Mouse (Mus musculus): ENCODE results near the gene 2310007B03Rik. TPM values are rescaled to one million over a fixed set of nuclear protein-coding genes. Genes with fewer than 3 reads are reported as not detected.

The 2310007B03Rik gene
- polyA plus RNA-seq, 1 experiment from 2014 or later, result 0.33 TPM

GRCm38 (mm10) chr1:93161921-93162320, 1.2 kb upstream of the 2310007B03Rik start:
- Histone ChIP-seq H3K27me3 (ENCODE audit: control insufficient read depth, insufficient read depth, low read length) (no peaks in the 10 kb centered on the region), H3K36me3 (replicated peaks; ENCODE audit: control insufficient read depth, insufficient read depth) (no peaks in the 10 kb centered on the region), H3K4me3 (replicated peaks; ENCODE audit: low read length) (no peak overlapping the region), H3K9ac (no peak overlapping the region), H3K4me1 (replicated peaks; ENCODE audit: control insufficient read depth, insufficient read depth, low read length) (no peaks in the 10 kb centered on the region), H3K4me2 (replicated peaks) (no peak overlapping the region), H3K27ac (no peak overlapping the region), H3K9me3 (ENCODE audit: control insufficient read depth, low read length) (no peaks in the 10 kb centered on the region)
- ATAC-seq (ENCODE audit: low FRiP score), result no peak
- DNase-seq (ENCODE audit: low spot score), result no peak
- 79% methylated on average over 10 of the region's 10 CpGs for WGBS

DNA sequence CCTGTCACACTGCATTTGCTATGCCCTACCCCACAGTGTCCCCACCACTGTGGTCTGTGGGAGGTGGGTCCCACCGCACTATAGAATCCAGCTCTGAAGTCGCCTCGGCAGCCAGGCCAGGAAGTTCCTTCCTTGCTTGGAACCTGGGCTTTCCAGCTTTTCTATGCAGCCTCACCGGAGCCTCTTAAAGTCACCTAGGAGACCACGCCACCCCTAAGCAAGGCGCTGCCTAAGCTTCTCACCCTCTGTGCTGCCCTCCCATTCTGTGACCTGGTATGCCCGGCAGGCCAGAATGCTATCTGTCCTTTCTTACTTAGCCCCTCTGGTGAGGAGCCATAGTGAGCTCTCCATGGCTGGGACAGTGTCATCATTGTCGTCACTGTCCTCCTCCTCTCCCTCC, 602 bp upstream of the 2310007B03Rik start:
- DNase-seq (ENCODE audit: low spot score), result no peak
- Histone ChIP-seq H3K4me1 (replicated peaks; ENCODE audit: control insufficient read depth, insufficient read depth, low read length) (no peaks in the 10 kb centered on the region), H3K27me3 (ENCODE audit: control insufficient read depth, insufficient read depth, low read length) (no peaks in the 10 kb centered on the region), H3K36me3 (replicated peaks; ENCODE audit: control insufficient read depth, insufficient read depth) (no peaks in the 10 kb centered on the region), H3K27ac (no peak overlapping the region), H3K9me3 (ENCODE audit: control insufficient read depth, low read length) (no peaks in the 10 kb centered on the region), H3K9ac (no peak overlapping the region), H3K4me2 (replicated peaks) (no peak overlapping the region), H3K4me3 (replicated peaks; ENCODE audit: low read length) (no peak overlapping the region)
- no peak for ATAC-seq (ENCODE audit: low FRiP score)
- WGBS, result 69% methylated on average over 8 of the region's 8 CpGs

GRCm38 (mm10) chr1:93159566-93160500, 915 bp downstream of the 2310007B03Rik start:
- no peak for ATAC-seq (ENCODE audit: low FRiP score)
- H3K27me3 ChIP-seq (ENCODE audit: control insufficient read depth, insufficient read depth, low read length), result no peaks in the 10 kb centered on the region
- 88% methylated on average over 21 of the region's 21 CpGs for WGBS

DNA sequence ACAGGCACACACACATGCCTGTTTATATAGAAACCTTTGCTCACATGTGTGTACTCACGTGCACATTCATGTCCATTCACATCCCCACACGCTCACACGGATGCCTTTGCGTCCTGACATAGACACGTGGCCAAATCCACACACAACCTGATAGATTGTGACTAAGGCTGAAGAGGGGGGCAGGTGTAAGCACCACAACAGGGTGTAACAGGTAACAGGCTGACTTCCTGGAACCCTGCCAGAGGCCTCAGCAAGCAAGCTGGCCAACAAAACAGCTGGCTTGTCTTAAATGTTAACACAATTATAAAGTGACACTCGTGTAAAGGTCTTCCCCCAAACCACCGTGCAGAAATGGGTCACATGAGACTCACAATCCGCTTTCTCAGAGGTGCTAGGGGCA, 1.8 kb downstream of the 2310007B03Rik start:
- H3K27me3 ChIP-seq (ENCODE audit: control insufficient read depth, insufficient read depth, low read length), result no peaks in the 10 kb centered on the region
- no peak overlapping the region for H3K4me3 ChIP-seq (replicated peaks; ENCODE audit: low read length)
- no peak overlapping the region for H3K9ac ChIP-seq
- ATAC-seq (ENCODE audit: low FRiP score), result no peak
- no peaks in the 10 kb centered on the region for H3K4me1 ChIP-seq (replicated peaks; ENCODE audit: control insufficient read depth, insufficient read depth, low read length)
- WGBS, result 87% methylated on average over 8 of the region's 8 CpGs
- H3K27ac ChIP-seq, result no peak overlapping the region
- no peaks in the 10 kb centered on the region for H3K9me3 ChIP-seq (ENCODE audit: control insufficient read depth, low read length)
- DNase-seq (ENCODE audit: low spot score), result no peak
- H3K36me3 ChIP-seq (replicated peaks; ENCODE audit: control insufficient read depth, insufficient read depth), result no peaks in the 10 kb centered on the region
- no peak overlapping the region for H3K4me2 ChIP-seq (replicated peaks)

More at GRCm38 (mm10) chr1:93159566-93160500, 915 bp downstream of the 2310007B03Rik start:
- Histone ChIP-seq H3K4me3 (replicated peaks; ENCODE audit: low read length) (no peak overlapping the region), H3K4me1 (replicated peaks; ENCODE audit: control insufficient read depth, insufficient read depth, low read length) (no peaks in the 10 kb centered on the region), H3K9me3 (ENCODE audit: control insufficient read depth, low read length) (no peaks in the 10 kb centered on the region), H3K36me3 (replicated peaks; ENCODE audit: control insufficient read depth, insufficient read depth) (no peaks in the 10 kb centered on the region), H3K9ac (no peak overlapping the region), H3K27ac (no peak overlapping the region), H3K4me2 (replicated peaks) (no peak overlapping the region)
- DNase-seq (ENCODE audit: low spot score), result no peak

DNA sequence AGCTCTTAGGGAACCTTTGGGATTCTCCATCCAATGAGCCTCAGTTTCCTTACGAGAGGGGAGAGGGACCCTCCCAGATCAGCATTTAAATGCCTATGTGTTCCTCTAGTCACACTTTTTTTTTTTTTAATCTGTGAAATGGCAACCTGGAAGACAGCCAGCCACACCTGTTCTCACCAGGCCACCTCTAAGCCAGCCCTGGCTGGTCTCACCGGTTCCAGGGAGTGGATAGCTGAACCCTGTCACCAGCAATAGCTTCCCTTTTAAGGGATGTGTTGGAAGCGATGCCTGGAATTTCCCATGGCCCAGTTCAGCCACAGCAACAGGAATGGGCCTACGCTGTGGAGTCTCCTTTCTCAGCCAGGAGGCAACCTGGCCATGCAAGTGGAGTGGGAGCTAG, 3.2 kb downstream of the 2310007B03Rik start:
- 83% methylated on average over 4 of the region's 4 CpGs for WGBS
- Histone ChIP-seq H3K27me3 (ENCODE audit: control insufficient read depth, insufficient read depth, low read length) (no peaks in the 10 kb centered on the region), H3K4me1 (replicated peaks; ENCODE audit: control insufficient read depth, insufficient read depth, low read length) (no peaks in the 10 kb centered on the region)

DNA sequence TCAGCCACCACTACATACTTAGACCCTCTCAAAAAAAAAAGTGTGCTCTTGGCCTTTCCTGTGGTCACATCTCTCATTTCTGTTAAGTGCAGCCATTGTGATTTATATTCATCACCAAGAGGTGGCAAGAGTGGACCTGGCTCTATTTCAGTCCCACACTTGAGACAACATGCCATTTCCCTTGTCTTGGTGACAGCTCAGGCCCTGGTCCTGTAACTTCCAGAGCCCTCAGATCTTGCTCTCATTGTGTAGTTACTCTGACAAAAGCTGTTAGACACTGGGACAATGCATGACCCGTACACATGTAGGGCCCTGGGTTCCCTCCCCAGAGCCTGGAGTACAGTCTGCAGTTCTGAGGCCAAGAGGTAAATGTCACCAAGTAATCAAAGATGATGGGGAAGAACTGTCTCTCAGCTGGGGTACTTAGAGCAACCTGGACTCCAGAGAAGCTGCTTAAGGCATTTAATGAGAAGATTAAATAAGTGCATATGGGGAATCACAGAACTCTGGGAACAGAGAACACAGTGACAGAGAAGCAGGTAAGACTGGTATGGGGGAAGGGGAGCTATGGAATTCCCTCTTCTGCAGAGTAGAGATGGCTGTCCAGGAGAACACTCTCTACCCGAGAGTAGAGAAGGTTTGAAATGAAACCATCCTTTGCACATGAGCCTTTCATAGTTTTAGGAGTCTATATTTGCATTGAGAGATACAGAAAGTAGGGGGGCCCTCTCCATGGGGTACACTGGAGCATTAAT, 9.7 kb downstream of the 2310007B03Rik start:
- Histone ChIP-seq H3K9me3 (ENCODE audit: control insufficient read depth, low read length) (no peaks in the 10 kb centered on the region), H3K27ac (no peak overlapping the region), H3K4me3 (replicated peaks; ENCODE audit: low read length) (no peak overlapping the region), H3K27me3 (ENCODE audit: control insufficient read depth, insufficient read depth, low read length) (no peaks in the 10 kb centered on the region), H3K9ac (no peak overlapping the region), H3K4me2 (replicated peaks) (no peak overlapping the region), H3K36me3 (replicated peaks; ENCODE audit: control insufficient read depth, insufficient read depth) (no peaks in the 10 kb centered on the region), H3K4me1 (replicated peaks; ENCODE audit: control insufficient read depth, insufficient read depth, low read length) (no peaks in the 10 kb centered on the region)
- ATAC-seq (ENCODE audit: low FRiP score) (no peak), DNase-seq (ENCODE audit: low spot score) (no peak)
- 77% methylated on average over 2 of the region's 2 CpGs for WGBS

More for the DNA sequence above, 3.2 kb downstream of the 2310007B03Rik start:
- DNase-seq (ENCODE audit: low spot score), result no peak
- Histone ChIP-seq H3K36me3 (replicated peaks; ENCODE audit: control insufficient read depth, insufficient read depth) (no peaks in the 10 kb centered on the region), H3K9me3 (ENCODE audit: control insufficient read depth, low read length) (no peaks in the 10 kb centered on the region), H3K9ac (no peak overlapping the region), H3K27ac (no peak overlapping the region), H3K4me3 (replicated peaks; ENCODE audit: low read length) (no peak overlapping the region), H3K4me2 (replicated peaks) (no peak overlapping the region)
- ATAC-seq (ENCODE audit: low FRiP score), result no peak

DNA sequence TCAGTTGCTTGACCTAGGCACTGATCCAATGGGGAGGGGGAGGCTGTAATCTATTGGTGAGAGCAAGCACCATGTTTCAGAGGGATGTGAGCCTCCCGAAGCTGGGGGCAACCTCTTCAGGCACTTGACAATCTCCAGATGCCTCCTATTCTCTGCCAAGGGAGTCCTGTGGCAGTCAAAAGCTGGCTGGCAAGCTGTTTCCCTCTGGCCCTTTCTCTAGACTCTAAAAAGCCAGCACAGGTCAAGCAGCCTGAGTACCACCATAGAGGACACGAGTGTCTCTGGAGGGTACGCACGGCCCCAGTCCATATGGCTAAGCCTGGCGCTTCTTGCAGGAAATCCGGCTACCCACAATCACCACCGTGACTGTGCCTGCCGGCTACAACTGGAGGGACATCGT, 16.6 kb downstream of the 2310007B03Rik start:
- Histone ChIP-seq H3K4me2 (replicated peaks) (no peak overlapping the region), H3K27ac (no peak overlapping the region), H3K9ac (no peak overlapping the region), H3K4me3 (replicated peaks; ENCODE audit: low read length) (no peak overlapping the region), H3K9me3 (ENCODE audit: control insufficient read depth, low read length) (no peaks in the 10 kb centered on the region), H3K36me3 (replicated peaks; ENCODE audit: control insufficient read depth, insufficient read depth) (no peaks in the 10 kb centered on the region), H3K4me1 (replicated peaks; ENCODE audit: control insufficient read depth, insufficient read depth, low read length) (no peaks in the 10 kb centered on the region), H3K27me3 (ENCODE audit: control insufficient read depth, insufficient read depth, low read length) (no peaks in the 10 kb centered on the region)
- WGBS, result 64% methylated on average over 9 of the region's 9 CpGs
- DNase-seq (ENCODE audit: low spot score) (no peak), ATAC-seq (ENCODE audit: low FRiP score) (no peak)

- H3K4me3 ChIP-seq (replicated peaks; ENCODE audit: low read length), result no peak overlapping the region
- no peak overlapping the region for H3K4me2 ChIP-seq (replicated peaks)
- H3K9me3 ChIP-seq (ENCODE audit: control insufficient read depth, low read length), result no peaks in the 10 kb centered on the region
- 100% methylated on average over 1 of the region's 1 CpGs for WGBS
- DNase-seq (ENCODE audit: low spot score), result no peak
- ATAC-seq (ENCODE audit: low FRiP score), result no peak
- no peak overlapping the region for H3K27ac ChIP-seq
- no peaks in the 10 kb centered on the region for H3K36me3 ChIP-seq (replicated peaks; ENCODE audit: control insufficient read depth, insufficient read depth)
- no peak overlapping the region for H3K9ac ChIP-seq
- H3K4me1 ChIP-seq (replicated peaks; ENCODE audit: control insufficient read depth, insufficient read depth, low read length), result no peaks in the 10 kb centered on the region
- H3K27me3 ChIP-seq (ENCODE audit: control insufficient read depth, insufficient read depth, low read length), result no peaks in the 10 kb centered on the region
Observed at GRCm38 (mm10) chr1:93142871-93143270, 17.9 kb downstream of the 2310007B03Rik start.

DNA sequence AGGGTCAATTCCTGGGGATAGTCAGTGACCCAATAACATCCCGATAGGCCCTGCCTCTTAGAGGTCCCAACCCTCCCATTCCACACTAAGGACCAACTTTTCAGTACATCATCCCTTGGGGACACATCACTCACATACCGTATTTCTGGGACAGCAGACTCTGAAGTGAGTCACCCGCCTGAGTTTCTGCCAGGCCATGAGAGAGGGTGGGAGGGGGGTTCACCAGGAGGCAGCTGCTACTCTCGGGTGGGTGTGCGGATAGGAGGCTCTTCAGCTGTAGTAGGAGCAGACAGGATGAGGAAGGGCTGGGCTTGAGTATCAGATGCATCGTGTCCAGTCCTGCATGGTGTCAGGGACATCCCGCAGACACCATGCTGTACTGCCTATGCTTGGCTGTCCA, 21.0 kb downstream of the 2310007B03Rik start:
- H3K36me3 ChIP-seq (replicated peaks; ENCODE audit: control insufficient read depth, insufficient read depth), result no peaks in the 10 kb centered on the region
- H3K9ac ChIP-seq, result no peak overlapping the region
- no peak for ATAC-seq (ENCODE audit: low FRiP score)
- no peak overlapping the region for H3K4me2 ChIP-seq (replicated peaks)
- no peaks in the 10 kb centered on the region for H3K27me3 ChIP-seq (ENCODE audit: control insufficient read depth, insufficient read depth, low read length)
- H3K4me1 ChIP-seq (replicated peaks; ENCODE audit: control insufficient read depth, insufficient read depth, low read length), result no peaks in the 10 kb centered on the region
- H3K9me3 ChIP-seq (ENCODE audit: control insufficient read depth, low read length), result no peaks in the 10 kb centered on the region
- WGBS, result 91% methylated on average over 7 of the region's 7 CpGs
- no peak overlapping the region for H3K4me3 ChIP-seq (replicated peaks; ENCODE audit: low read length)
- no peak overlapping the region for H3K27ac ChIP-seq
- DNase-seq (ENCODE audit: low spot score), result no peak
